Mouse (Mus musculus) c-Kit-negative CD71-positive TER-119-positive erythroid progenitor cells, embryonic 14.5 days (primary cell): ENCODE results near the gene Lars2.
A peak's percentile ranks its signal among the peaks of the same experiment; 100 is the strongest.
"Not testable (repeated sequence)": the region's sequence is repeated elsewhere in the genome, so short reads cannot be mapped to it uniquely, and the experiment has no call there.

Experiments
- DNase-seq: peaks from one replicate; pipeline ENCODE4 v3.0.0-alpha.2; 2013; ENCODE audit warnings: low read depth, low spot score

Lars2 gene

GRCm38 (mm10) chr9:123366708-123367385, at the start of gene Lars2:
Gene Lars2, plus strand, starts transcription at chr9:123366927.
- peak; percentile 95 for DNase-seq

- no peak for DNase-seq
Measured at GRCm38 (mm10) chr9:123326106-123326505, 40.6 kb upstream of the Lars2 start.

GRCm38 (mm10) chr9:123328336-123328735, 38.4 kb upstream of the Lars2 start:
- DNase-seq = no peak

GRCm38 (mm10) chr9:123329831-123330230, 36.9 kb upstream of the Lars2 start:
- DNase-seq = no peak

GRCm38 (mm10) chr9:123330271-123330670, 36.5 kb upstream of the Lars2 start:
- DNase-seq = not testable (repeated sequence)

- DNase-seq = no peak
Measured at GRCm38 (mm10) chr9:123333479-123333878, 33.2 kb upstream of the Lars2 start.

- DNase-seq = no peak
Measured at GRCm38 (mm10) chr9:123335044-123335670, 31.6 kb upstream of the Lars2 start.

GRCm38 (mm10) chr9:123339651-123340144, 27.0 kb upstream of the Lars2 start:
- no peak for DNase-seq

GRCm38 (mm10) chr9:123341256-123341655, 25.5 kb upstream of the Lars2 start:
- DNase-seq = no peak

- no peak for DNase-seq
Measured at GRCm38 (mm10) chr9:123343069-123343468, 23.7 kb upstream of the Lars2 start.

GRCm38 (mm10) chr9:123349286-123349685, 17.4 kb upstream of the Lars2 start:
- not testable (repeated sequence) for DNase-seq

GRCm38 (mm10) chr9:123359981-123360380, 6.7 kb upstream of the Lars2 start:
- no peak for DNase-seq

GRCm38 (mm10) chr9:123365353-123365752, 1.4 kb upstream of the Lars2 start:
- DNase-seq = no peak

GRCm38 (mm10) chr9:123365942-123366707, 602 bp upstream of the Lars2 start:
- no peak for DNase-seq

- DNase-seq = no peak
Measured at GRCm38 (mm10) chr9:123367636-123368035, 909 bp downstream of the Lars2 start.

GRCm38 (mm10) chr9:123382399-123382798, 15.7 kb downstream of the Lars2 start:
- DNase-seq = no peak

GRCm38 (mm10) chr9:123384696-123385095, 18.0 kb downstream of the Lars2 start:
- DNase-seq = no peak

GRCm38 (mm10) chr9:123385352-123386198, 18.8 kb downstream of the Lars2 start:
- DNase-seq = no peak

GRCm38 (mm10) chr9:123386347-123386746, 19.6 kb downstream of the Lars2 start:
- peak; percentile 9 for DNase-seq

GRCm38 (mm10) chr9:123388087-123389007, 21.6 kb downstream of the Lars2 start:
- DNase-seq = not testable (repeated sequence)
